Mouse (Mus musculus) adrenal gland, adult 8-10 months (tissue): ENCODE data around the gene Isg20. TPM values are rescaled to one million over a fixed set of nuclear protein-coding genes. Genes with fewer than 3 reads are reported as not detected.

ENCODE experiments used
- DNase-seq: peaks from one replicate; pipeline ENCODE4 v3.0.0; 2022
- total RNA-seq, 4 experiments: library from RNA; stranded (reverse); gene quantifications; 2 replicates each; pipeline ENCODE4 v1.2.4; 2022

Isg20 gene
- total RNA-seq, 4 experiments from 2014 or later, result 5.0 to 10.9 (median 7.5) TPM

GRCm38 (mm10) chr7:78904175-78904574 is 9.0 kb upstream of the Isg20 start:
- DNase-seq, result no peak

GRCm38 (mm10) chr7:78909026-78909425 is 4.2 kb upstream of the Isg20 start:
- DNase-seq, result no peak

- DNase-seq, result no peak
Measured at GRCm38 (mm10) chr7:78910336-78911098, 2.7 kb upstream of the Isg20 start.

GRCm38 (mm10) chr7:78911209-78911608 is 2.0 kb upstream of the Isg20 start:
- no peak for DNase-seq

GRCm38 (mm10) chr7:78912253-78912973 is 811 bp upstream of the Isg20 start:
- no peak for DNase-seq

GRCm38 (mm10) chr7:78913649-78914544 is 673 bp downstream of the Isg20 start:
- DNase-seq, result peak; percentile 69

- DNase-seq, result no peak
Measured at GRCm38 (mm10) chr7:78914545-78914845, 1.3 kb downstream of the Isg20 start.

GRCm38 (mm10) chr7:78914896-78915510 is 1.8 kb downstream of the Isg20 start:
- DNase-seq, result no peak

GRCm38 (mm10) chr7:78918686-78919085 is 5.5 kb downstream of the Isg20 start:
- no peak for DNase-seq

- DNase-seq, result no peak
Measured at GRCm38 (mm10) chr7:78922506-78922905, 9.3 kb downstream of the Isg20 start.

- DNase-seq, result no peak
Measured at GRCm38 (mm10) chr7:78924300-78924699, 11.1 kb downstream of the Isg20 start.

- no peak for DNase-seq
Measured at GRCm38 (mm10) chr7:78924796-78925195, 11.6 kb downstream of the Isg20 start.

GRCm38 (mm10) chr7:78925680-78926079 is 12.5 kb downstream of the Isg20 start:
- DNase-seq, result no peak

GRCm38 (mm10) chr7:78926156-78926555 is 12.9 kb downstream of the Isg20 start:
- DNase-seq, result no peak

GRCm38 (mm10) chr7:78927266-78927665 is 14.0 kb downstream of the Isg20 start:
- DNase-seq, result no peak

GRCm38 (mm10) chr7:78938957-78939602 is 25.9 kb downstream of the Isg20 start:
- DNase-seq, result no peak

GRCm38 (mm10) chr7:78940971-78941370 is 27.7 kb downstream of the Isg20 start:
- DNase-seq, result no peak

GRCm38 (mm10) chr7:78942544-78942943 is 29.3 kb downstream of the Isg20 start:
- no peak for DNase-seq

GRCm38 (mm10) chr7:78953886-78954572 is 40.8 kb downstream of the Isg20 start:
- DNase-seq, result no peak

- DNase-seq, result no peak
Measured at GRCm38 (mm10) chr7:78954619-78955018, 41.4 kb downstream of the Isg20 start.

GRCm38 (mm10) chr7:78955086-78955485 is 41.9 kb downstream of the Isg20 start:
- DNase-seq, result no peak
